Mouse (Mus musculus): ENCODE results near the gene Hpcal1. TPM values are rescaled to one million over a fixed set of nuclear protein-coding genes. Genes with fewer than 3 reads are reported as not detected.
"Not testable (repeated sequence)": the region's sequence is repeated elsewhere in the genome, so short reads cannot be mapped to it uniquely, and the experiment has no call there.

Hpcal1 gene
- polyA plus RNA-seq, 1 experiment = 63.4 TPM

- no peak overlapping the region for H3K4me3 ChIP-seq (ENCODE audit: low read depth, low read length)
- H3K27me3 ChIP-seq (ENCODE audit: control insufficient read depth, insufficient read depth, low read length) = no peaks in the 10 kb centered on the region
- TF ChIP-seq CTCF (IDR thresholded peaks at IDR 0.05; ENCODE audit: extremely low read depth, insufficient read length, insufficient replicate concordance, low read depth, low read length) (no peak), POLR2A (IDR thresholded peaks at IDR 0.05; ENCODE audit: low read depth, low read length) (no peak)
- peaks cover 19% of the 10 kb centered on the region for H3K36me3 ChIP-seq (ENCODE audit: control insufficient read depth, insufficient read depth, low read length)
- 63% methylated on average over 3 of the region's 3 CpGs for WGBS
- H3K27ac ChIP-seq (ENCODE audit: insufficient read depth, low read depth, low read length) = no peak overlapping the region
- H3K4me1 ChIP-seq (ENCODE audit: control insufficient read depth, insufficient read depth, insufficient read length, low read length) = no peaks in the 10 kb centered on the region
These were observed 98.8 kb downstream of the Hpcal1 start for GRCm38 (mm10) chr12:17789486-17789885.

GRCm38 (mm10) chr12:17791111-17791510 is 100.5 kb downstream of the Hpcal1 start:
- 92% methylated on average over 6 of the region's 6 CpGs for WGBS
- no peaks in the 10 kb centered on the region for H3K27me3 ChIP-seq (ENCODE audit: control insufficient read depth, insufficient read depth, low read length)
- peaks cover 19% of the 10 kb centered on the region for H3K36me3 ChIP-seq (ENCODE audit: control insufficient read depth, insufficient read depth, low read length)
- no peaks in the 10 kb centered on the region for H3K4me1 ChIP-seq (ENCODE audit: control insufficient read depth, insufficient read depth, insufficient read length, low read length)
- TF ChIP-seq POLR2A (IDR thresholded peaks at IDR 0.05; ENCODE audit: low read depth, low read length) (no peak), CTCF (IDR thresholded peaks at IDR 0.05; ENCODE audit: extremely low read depth, insufficient read length, insufficient replicate concordance, low read depth, low read length) (no peak)
- H3K27ac ChIP-seq (ENCODE audit: insufficient read depth, low read depth, low read length) = no peak overlapping the region
- no peak overlapping the region for H3K4me3 ChIP-seq (ENCODE audit: low read depth, low read length)

- Histone ChIP-seq H3K27ac (ENCODE audit: insufficient read depth, low read depth, low read length) (no peak overlapping the region), H3K4me1 (ENCODE audit: control insufficient read depth, insufficient read depth, insufficient read length, low read length) (no peaks in the 10 kb centered on the region), H3K27me3 (ENCODE audit: control insufficient read depth, insufficient read depth, low read length) (no peaks in the 10 kb centered on the region), H3K4me3 (ENCODE audit: low read depth, low read length) (no peak overlapping the region), H3K36me3 (ENCODE audit: control insufficient read depth, insufficient read depth, low read length) (peaks cover 11% of the 10 kb centered on the region)
- no peak for TF ChIP-seq CTCF (IDR thresholded peaks at IDR 0.05; ENCODE audit: extremely low read depth, insufficient read length, insufficient replicate concordance, low read depth, low read length)
- TF ChIP-seq POLR2A (IDR thresholded peaks at IDR 0.05; ENCODE audit: low read depth, low read length) = no peak
- WGBS = 87% methylated on average over 1 of the region's 1 CpGs
These were observed 102.1 kb downstream of the Hpcal1 start for GRCm38 (mm10) chr12:17792756-17793155.

- TF ChIP-seq POLR2A (IDR thresholded peaks at IDR 0.05; ENCODE audit: low read depth, low read length) (no peak), CTCF (IDR thresholded peaks at IDR 0.05; ENCODE audit: extremely low read depth, insufficient read length, insufficient replicate concordance, low read depth, low read length) (no peak)
These were observed 105.1 kb downstream of the Hpcal1 start for GRCm38 (mm10) chr12:17795660-17796278.

GRCm38 (mm10) chr12:17798261-17798660 is 107.6 kb downstream of the Hpcal1 start:
- not testable (repeated sequence) for H3K27ac ChIP-seq (ENCODE audit: insufficient read depth, low read depth, low read length); H3K4me3 ChIP-seq (ENCODE audit: low read depth, low read length); H3K36me3 ChIP-seq (ENCODE audit: control insufficient read depth, insufficient read depth, low read length); H3K4me1 ChIP-seq (ENCODE audit: control insufficient read depth, insufficient read depth, insufficient read length, low read length); H3K27me3 ChIP-seq (ENCODE audit: control insufficient read depth, insufficient read depth, low read length)
- 79% methylated on average over 11 of the region's 11 CpGs for whole genome bisulfite sequencing

More at GRCm38 (mm10) chr12:17795660-17796278, 105.1 kb downstream of the Hpcal1 start:
- no peaks in the 10 kb centered on the region for H3K4me1 ChIP-seq (ENCODE audit: control insufficient read depth, insufficient read depth, insufficient read length, low read length)
- H3K36me3 ChIP-seq (ENCODE audit: control insufficient read depth, insufficient read depth, low read length) = peaks cover 11% of the 10 kb centered on the region
- H3K27ac ChIP-seq (ENCODE audit: insufficient read depth, low read depth, low read length) = no peak overlapping the region
- H3K27me3 ChIP-seq (ENCODE audit: control insufficient read depth, insufficient read depth, low read length) = no peaks in the 10 kb centered on the region
- no peak overlapping the region for H3K4me3 ChIP-seq (ENCODE audit: low read depth, low read length)
- 64% methylated on average over 3 of the region's 3 CpGs for WGBS

GRCm38 (mm10) chr12:17808542-17808941 is 117.9 kb downstream of the Hpcal1 start:
- TF ChIP-seq CTCF (IDR thresholded peaks at IDR 0.05; ENCODE audit: extremely low read depth, insufficient read length, insufficient replicate concordance, low read depth, low read length) (no peak), POLR2A (IDR thresholded peaks at IDR 0.05; ENCODE audit: low read depth, low read length) (no peak)
- WGBS = 19% methylated on average over 2 of the region's 2 CpGs

GRCm38 (mm10) chr12:17835279-17835678 is 144.6 kb downstream of the Hpcal1 start:
- H3K4me3 ChIP-seq (ENCODE audit: low read depth, low read length); H3K36me3 ChIP-seq (ENCODE audit: control insufficient read depth, insufficient read depth, low read length); H3K4me1 ChIP-seq (ENCODE audit: control insufficient read depth, insufficient read depth, insufficient read length, low read length); H3K27me3 ChIP-seq (ENCODE audit: control insufficient read depth, insufficient read depth, low read length); H3K27ac ChIP-seq (ENCODE audit: insufficient read depth, low read depth, low read length): not testable (repeated sequence)
- 87% methylated on average over 1 of the region's 1 CpGs for WGBS

More at GRCm38 (mm10) chr12:17808542-17808941, 117.9 kb downstream of the Hpcal1 start:
- no peaks in the 10 kb centered on the region for H3K27me3 ChIP-seq (ENCODE audit: control insufficient read depth, insufficient read depth, low read length)
- no peaks in the 10 kb centered on the region for H3K4me1 ChIP-seq (ENCODE audit: control insufficient read depth, insufficient read depth, insufficient read length, low read length)
- no peak overlapping the region for H3K4me3 ChIP-seq (ENCODE audit: low read depth, low read length)
- H3K27ac ChIP-seq (ENCODE audit: insufficient read depth, low read depth, low read length) = no peak overlapping the region
- H3K36me3 ChIP-seq (ENCODE audit: control insufficient read depth, insufficient read depth, low read length) = no peaks in the 10 kb centered on the region

Other genes with a start within 250 kb of the Hpcal1 start
- gene Odc1, start 146.1 kb upstream of the Hpcal1 start, polyA plus RNA-seq (2012; rRNA removed) = 35.0 and 113 TPM in 2 replicates